Mouse (Mus musculus) CH12.LX (cell line): Measurements from ENCODE around the gene Pdf. TPM values are rescaled to one million over a fixed set of nuclear protein-coding genes. Genes with fewer than 3 reads are reported as not detected.

Source experiments
- DNase-seq: peaks from one replicate; pipeline ENCODE4 v3.0.0-alpha.2; 2013; ENCODE audit errors: extremely low read depth
- H3K27ac ChIP-seq: 2 replicates; pipeline ENCODE4 v1.5.1; 2012; ENCODE audit warnings: low read depth, mild to moderate bottlenecking, control low read depth, moderate library complexity; ENCODE audit not compliant: insufficient read depth
- H3K27me3 ChIP-seq: replicated peaks from 2 replicates; pipeline ENCODE3; 2012; ENCODE audit warnings: inconsistent platforms
- H3K36me3 ChIP-seq, 2 experiments: replicated peaks in 1 of 2; 2 replicates each; pipeline versions ENCODE3 to v1.6.1; 2012; ENCODE audit warnings: inconsistent platforms in 1 of 2, low read length in 1 of 2, mild to moderate bottlenecking in 1 of 2, mixed read lengths in 1 of 2, moderate library complexity in 1 of 2; ENCODE audit not compliant: control insufficient read depth in 1 of 2, insufficient read depth in 1 of 2
- H3K4me1 ChIP-seq, 2 experiments: 2 replicates each; pipeline ENCODE4 v1.6.1; 2012; ENCODE audit warnings: inconsistent platforms in 1 of 2, moderate library complexity in 1 of 2; ENCODE audit not compliant: insufficient read depth in 2 of 2, control insufficient read depth in 1 of 2
- H3K4me2 ChIP-seq: 2 replicates; pipeline ENCODE4 v1.6.1; 2012; ENCODE audit warnings: low read depth, mild to moderate bottlenecking, control low read depth; ENCODE audit not compliant: poor library complexity, insufficient read depth, severe bottlenecking
- H3K4me3 ChIP-seq, 3 experiments: fragments of 150-350 bp in 1 of 3; sonication (generic) in 1 of 3; replicated peaks in 1 of 3; 2 replicates each; pipeline versions ENCODE3 to v1.5.1; 2011 to 2012; ENCODE audit warnings: low read depth in 2 of 3, low read length in 2 of 3, mild to moderate bottlenecking in 2 of 3, moderate library complexity in 2 of 3, control low read depth in 1 of 3, improper control_type of control experiment in 1 of 3, inconsistent platforms in 1 of 3, mixed read lengths in 1 of 3; ENCODE audit not compliant: poor library complexity in 1 of 3
- H3K79me2 ChIP-seq: replicated peaks from 2 replicates; pipeline ENCODE4 v1.6.1; 2012; ENCODE audit warnings: mild to moderate bottlenecking, moderate library complexity; ENCODE audit not compliant: control insufficient read depth, poor library complexity, insufficient read depth, severe bottlenecking; ENCODE audit errors: extremely low read depth
- H3K9ac ChIP-seq: 2 replicates; pipeline ENCODE4 v1.6.1; 2012; ENCODE audit warnings: low read depth, mild to moderate bottlenecking, control low read depth, moderate library complexity; ENCODE audit not compliant: insufficient read depth
- H3K9me3 ChIP-seq: replicated peaks from 2 replicates; pipeline ENCODE3; 2012; ENCODE audit warnings: low read length, inconsistent platforms, mixed read lengths
- BHLHE40 ChIP-seq: IDR thresholded peaks from 2 replicates; pipeline ENCODE4 v1.6.1; 2011; ENCODE audit warnings: mild to moderate bottlenecking, low read depth, low read length, improper control_type of control experiment
- CHD1 ChIP-seq: IDR thresholded peaks from 2 replicates; pipeline ENCODE4 v1.6.1; 2012; ENCODE audit warnings: low read depth, low read length, improper control_type of control experiment, inconsistent platforms
- CHD2 ChIP-seq: IDR thresholded peaks from 2 replicates; pipeline ENCODE4 v1.6.1; 2011; ENCODE audit warnings: low read length, improper control_type of control experiment
- CTCF ChIP-seq, 2 experiments: IDR thresholded peaks in 1 of 2; conservative IDR thresholded peaks in 1 of 2; 2 replicates each; pipeline ENCODE4 v1.5.1; 2011 to 2012; ENCODE audit warnings: low read depth in 2 of 2, low read length in 2 of 2, improper control_type of control experiment in 1 of 2, inconsistent platforms in 1 of 2, mild to moderate bottlenecking in 1 of 2, moderate library complexity in 1 of 2
- E2F4 ChIP-seq: IDR thresholded peaks from 2 replicates; pipeline ENCODE4 v1.6.1; 2011; ENCODE audit warnings: low read depth, low read length, improper control_type of control experiment; ENCODE audit not compliant: insufficient replicate concordance
- ELF1 ChIP-seq: IDR thresholded peaks from 2 replicates; pipeline ENCODE4 v1.6.1; 2014; ENCODE audit warnings: low read depth, mild to moderate bottlenecking, inconsistent platforms, low read length, improper control_type of control experiment
- EP300 ChIP-seq: IDR thresholded peaks from 2 replicates; pipeline ENCODE4 v1.6.1; 2011; ENCODE audit warnings: low read length, improper control_type of control experiment
- ETS1 ChIP-seq: conservative IDR thresholded peaks from 2 replicates; pipeline ENCODE4 v1.6.1; 2012; ENCODE audit warnings: low read depth, mild to moderate bottlenecking, inconsistent platforms, low read length, improper control_type of control experiment, moderate library complexity
- JUND ChIP-seq: conservative IDR thresholded peaks from 2 replicates; pipeline ENCODE4 v1.6.1; 2011; ENCODE audit warnings: low read depth, low read length, improper control_type of control experiment
- KAT2A ChIP-seq: IDR thresholded peaks from 2 replicates; pipeline ENCODE4 v1.6.1; 2012; ENCODE audit warnings: low read length, improper control_type of control experiment, inconsistent platforms; ENCODE audit not compliant: insufficient replicate concordance
- MAX ChIP-seq: IDR thresholded peaks from 2 replicates; pipeline ENCODE4 v1.6.1; 2011; ENCODE audit warnings: low read length, improper control_type of control experiment
- MAZ ChIP-seq: IDR thresholded peaks from 2 replicates; pipeline ENCODE4 v1.6.1; 2012; ENCODE audit warnings: low read depth, mild to moderate bottlenecking, inconsistent platforms, low read length, improper control_type of control experiment, moderate library complexity
- MEF2A ChIP-seq: IDR thresholded peaks from 2 replicates; pipeline ENCODE4 v1.6.1; 2014; ENCODE audit warnings: low read depth, mild to moderate bottlenecking, inconsistent platforms, low read length, improper control_type of control experiment, borderline replicate concordance
- MXI1 ChIP-seq: IDR thresholded peaks from 2 replicates; pipeline ENCODE4 v1.6.1; 2011; ENCODE audit warnings: mild to moderate bottlenecking, low read depth, low read length, improper control_type of control experiment
- MYC ChIP-seq: IDR thresholded peaks from 2 replicates; pipeline ENCODE4 v1.6.1; 2011; ENCODE audit warnings: low read depth, mild to moderate bottlenecking, improper control_type of control experiment, low read length
- NELFE ChIP-seq: IDR thresholded peaks from 2 replicates; pipeline ENCODE4 v1.6.1; 2011; ENCODE audit warnings: low read depth, low read length, improper control_type of control experiment
- NRF1 ChIP-seq: IDR thresholded peaks from 2 replicates; pipeline ENCODE4 v1.6.1; 2014; ENCODE audit warnings: low read depth, mild to moderate bottlenecking, inconsistent platforms, low read length, improper control_type of control experiment, moderate library complexity
- PAX5 ChIP-seq: IDR thresholded peaks from 2 replicates; pipeline ENCODE4 v1.6.1; 2012; ENCODE audit warnings: low read length, inconsistent platforms, mixed read lengths
- RAD21 ChIP-seq: IDR thresholded peaks from 2 replicates; pipeline ENCODE4 v1.6.1; 2011; ENCODE audit warnings: low read depth, mild to moderate bottlenecking, low read length, improper control_type of control experiment, moderate library complexity
- SIN3A ChIP-seq: IDR thresholded peaks from 2 replicates; pipeline ENCODE4 v1.6.1; 2012; ENCODE audit warnings: low read length, improper control_type of control experiment, inconsistent platforms
- SMC3 ChIP-seq: IDR thresholded peaks from 2 replicates; pipeline ENCODE4 v1.6.1; 2011; ENCODE audit warnings: low read depth, low read length, improper control_type of control experiment
- TBP ChIP-seq: conservative IDR thresholded peaks from 2 replicates; pipeline ENCODE4 v1.6.1; 2011; ENCODE audit warnings: low read depth, low read length, improper control_type of control experiment
- TCF12 ChIP-seq: IDR thresholded peaks from 2 replicates; pipeline ENCODE4 v1.6.1; 2014; ENCODE audit warnings: low read depth, mild to moderate bottlenecking, inconsistent platforms, low read length, improper control_type of control experiment
- UBTF ChIP-seq: IDR thresholded peaks from 2 replicates; pipeline ENCODE4 v1.6.1; 2012; ENCODE audit warnings: low read depth, mild to moderate bottlenecking, inconsistent platforms, low read length, improper control_type of control experiment, moderate library complexity
- USF1 ChIP-seq: IDR thresholded peaks from 2 replicates; pipeline ENCODE4 v1.6.1; 2014; ENCODE audit warnings: low read depth, mild to moderate bottlenecking, inconsistent platforms, low read length, improper control_type of control experiment
- USF2 ChIP-seq: conservative IDR thresholded peaks from 2 replicates; pipeline ENCODE4 v1.6.1; 2011; ENCODE audit warnings: low read depth, low read length, improper control_type of control experiment
- ZC3H11A ChIP-seq: IDR thresholded peaks from 2 replicates; pipeline ENCODE4 v1.6.1; 2012; ENCODE audit warnings: low read depth, mild to moderate bottlenecking, inconsistent platforms, low read length, improper control_type of control experiment
- ZMIZ1 ChIP-seq: IDR thresholded peaks from 2 replicates; pipeline ENCODE4 v1.6.1; 2012; ENCODE audit warnings: low read depth, mild to moderate bottlenecking, inconsistent platforms, low read length, improper control_type of control experiment
- dilution Hi-C: fragments of 300-500 bp; cut with MboI; formaldehyde crosslinking; loops from 2 replicates; pipeline ENCODE4 v1.14.3; 2020; ENCODE audit warnings: low sequenced_read_pairs; ENCODE audit not compliant: extremely low pct_unique_long_range_greater_than_20kb, extremely low pct_ligation_motif_present
- in situ Hi-C: fragments of 300-500 bp; cut with MboI; formaldehyde crosslinking; loops from 3 replicates; pipeline ENCODE4 v1.14.3; 2019; ENCODE audit warnings: low sequenced_read_pairs, low pct_ligation_motif_present, low pct_unique_long_range_greater_than_20kb, mixed read lengths
- polyA plus RNA-seq: library from polyadenylated mRNA; unstranded; fragments of >175 nt; gene quantifications from 2 replicates; pipeline ENCODE4 v1.2.1, GENCODE M21; 2012; ENCODE audit warnings: low read depth; ENCODE audit not compliant: insufficient read length
- total RNA-seq, 2 experiments: library from RNA; depleted of rRNA; stranded (reverse); fragments of 300-350 nt in 1 of 2; fragments of >200 nt in 1 of 2; gene quantifications; 2 replicates each; pipeline ENCODE4 v1.2.3; 2012 to 2014

Pdf gene
- total and polyA plus RNA-seq, 3 experiments = 34.6 to 49.4 (median 38.9) TPM

GRCm38 (mm10) chr8:107031577-107032090, 16.8 kb downstream of the Pdf start:
- Histone ChIP-seq H3K36me3 (peaks cover 2 to 14% of the 10 kb centered on the region in 2 experiments), H3K27me3 (peaks cover 2% of the 10 kb centered on the region), H3K4me1 (peaks cover 13 to 32% of the 10 kb centered on the region in 2 experiments), H3K79me2 (peaks cover 16% of the 10 kb centered on the region; the same call in 1 of the 2 replicates), H3K9ac (peak overlapping the region; percentile 86), H3K27ac (0 out of 2 replicates have a peak overlapping the region, but pooled peaks have one; percentile 12), H3K4me3 (peak overlapping the region; percentile 55 to 94 (median 92)), H3K4me2 (peak overlapping the region; percentile 80), H3K9me3 (no peaks in the 10 kb centered on the region)
- TF ChIP-seq UBTF (0 out of 2 replicates have a peak, but pooled peaks have one; percentile 45), ZC3H11A (no peak)
- in situ Hi-C loops (no loop called here), dilution Hi-C loops (no loop called here)
- no peak for DNase-seq

GRCm38 (mm10) chr8:107030650-107031576, 17.5 kb downstream of the Pdf start, which contains the start of gene Vps4a:
Gene Vps4a (plus strand): TSS chr8:107031222.
- Histone ChIP-seq H3K9ac (peak within 1 kb of the TSS; percentile 86), H3K9me3 (no peaks in the 10 kb centered on the region), H3K4me3 (peak within 1 kb of the TSS; percentile 55 to 94 (median 92)), H3K27ac (0 out of 2 replicates have a peak within 1 kb of the TSS, but pooled peaks have one; percentile 12), H3K27me3 (peaks cover 2% of the 10 kb centered on the region), H3K79me2 (peaks cover 16% of the 10 kb centered on the region; the same call in 1 of the 2 replicates), H3K4me2 (peak within 1 kb of the TSS; percentile 80), H3K4me1 (peaks cover 13 to 34% of the 10 kb centered on the region in 2 experiments), H3K36me3 (peaks cover 0 to 7% of the 10 kb centered on the region in 2 experiments)
- DNase-seq = peak; percentile 92
- in situ Hi-C loops (no loop called here), dilution Hi-C loops (no loop called here)
- no peak for TF ChIP-seq BHLHE40
- no peak for TF ChIP-seq PAX5
- TF ChIP-seq USF2 = no peak
- TF ChIP-seq E2F4 = no peak
- TF ChIP-seq ELF1 = peak; percentile 33; the same call in 1 of the 2 replicates
- TF ChIP-seq ZC3H11A = no peak
- TF ChIP-seq ETS1 = no peak
- TF ChIP-seq JUND = no peak
- TF ChIP-seq UBTF = 0 out of 2 replicates have a peak, but pooled peaks have one; percentile 90
- peak; percentile 47; the same call in 1 of the 2 replicates for TF ChIP-seq ZMIZ1
- TF ChIP-seq MAX = no peak; the same call in 1 of the 2 replicates
- no peak for TF ChIP-seq NRF1
- peak; percentile 51; the same call in 1 of the 2 replicates for TF ChIP-seq MEF2A
- no peak; the same call in 1 of the 2 replicates for TF ChIP-seq RAD21
- TF ChIP-seq KAT2A = peak; percentile 56; the same call in 1 of the 2 replicates
- 0 out of 2 replicates have a peak, but pooled peaks have one; percentile 58 for TF ChIP-seq SIN3A
- TF ChIP-seq MAZ = no peak
- TF ChIP-seq NELFE = peak; percentile 67
- TF ChIP-seq TCF12 = peak; percentile 79
- no peak for TF ChIP-seq CHD2
- peak in 1 of 2 experiments; percentile 81; a peak in 2 of 4 replicates for TF ChIP-seq CTCF (conservative IDR thresholded peaks at IDR 0.05 in 1 of 2, IDR thresholded peaks at IDR 0.05 in 1 of 2; ENCODE audit: low read depth in 2 of 2, low read length in 2 of 2)
- no peak for TF ChIP-seq EP300
- peak; percentile 66; the same call in 1 of the 2 replicates for TF ChIP-seq MXI1
- TF ChIP-seq SMC3 = peak; percentile 48
- TF ChIP-seq CHD1 = no peak
- no peak for TF ChIP-seq TBP
- TF ChIP-seq USF1 = no peak
- no peak for TF ChIP-seq MYC
